Mouse (Mus musculus): ENCODE measurements around the gene Zkscan16.

DNA sequence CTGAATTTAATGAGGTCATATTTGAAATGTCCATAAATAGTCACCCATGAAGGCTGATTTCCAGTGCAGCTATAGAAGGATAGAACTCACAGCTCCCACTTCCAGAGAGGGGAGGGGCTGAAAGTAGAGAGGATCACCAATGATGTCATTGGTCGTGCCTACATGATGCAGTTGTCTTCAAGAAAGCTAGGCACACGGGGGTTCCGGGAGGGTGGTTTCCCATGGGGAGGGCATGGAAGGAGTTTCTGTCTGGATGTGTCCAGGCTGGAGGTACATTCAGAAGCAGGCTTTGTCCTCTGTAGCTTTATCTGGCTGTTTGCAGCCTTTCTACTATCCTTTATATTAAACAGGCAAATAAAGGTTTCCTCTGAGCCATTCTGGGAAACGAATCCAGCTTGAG lies 5.0 kb downstream of the Zkscan16 start:
- TF ChIP-seq CTCF (conservative IDR thresholded peaks at IDR 0.05 in 1 of 2, IDR thresholded peaks at IDR 0.05 in 1 of 2; ENCODE audit: low read depth in 2 of 2, low read length in 2 of 2) (no peak), POLR2A (IDR thresholded peaks at IDR 0.05; ENCODE audit: low read depth, low read length) (no peak), RCOR1 (conservative IDR thresholded peaks at IDR 0.05; ENCODE audit: low read depth, low read length) (no peak), TCF12 (IDR thresholded peaks at IDR 0.05; ENCODE audit: low read depth, low read length) (no peak), ZC3H11A (IDR thresholded peaks at IDR 0.05; ENCODE audit: low read depth, low read length) (no peak), MAZ (IDR thresholded peaks at IDR 0.05; ENCODE audit: low read depth, low read length) (no peak), MXI1 (IDR thresholded peaks at IDR 0.05; ENCODE audit: low read depth, low read length) (no peak), MAFK (IDR thresholded peaks at IDR 0.05; ENCODE audit: insufficient replicate concordance, low read length) (no peak), MAX (IDR thresholded peaks at IDR 0.05; ENCODE audit: low read length) (no peak), ZNF384 (IDR thresholded peaks at IDR 0.05; ENCODE audit: low read depth, low read length) (no peak)
